Mouse (Mus musculus): ENCODE data around the gene Fuca2. TPM values are rescaled to one million over a fixed set of nuclear protein-coding genes. Genes with fewer than 3 reads are reported as not detected.
"Not testable (repeated sequence)": the region's sequence is repeated elsewhere in the genome, so short reads cannot be mapped to it uniquely, and the experiment has no call there.

Fuca2 gene
- polyA plus RNA-seq, 1 experiment = 12.1 TPM

DNA sequence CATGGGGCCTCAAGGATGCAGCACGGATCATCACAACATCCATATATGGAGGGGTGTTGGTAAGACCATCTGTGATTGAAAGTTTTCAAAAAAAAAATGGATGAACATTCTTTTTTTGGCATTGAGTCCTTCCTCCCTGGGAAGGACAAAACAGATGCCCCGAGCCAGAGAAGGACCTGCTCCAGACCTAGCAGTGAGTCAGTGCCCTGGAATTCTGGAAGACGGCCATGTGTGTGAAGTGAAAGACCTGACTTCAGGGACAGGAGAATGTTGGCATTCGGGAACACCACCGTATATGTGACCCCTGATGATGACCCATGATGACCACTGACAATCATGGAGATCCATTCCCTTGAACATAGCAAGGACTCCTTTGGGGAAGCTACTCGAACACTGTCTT, 9.7 kb upstream of the Fuca2 start:
- TF ChIP-seq CTCF (IDR thresholded peaks at IDR 0.05; ENCODE audit: borderline replicate concordance, control insufficient read depth, extremely low read depth, insufficient read depth, low read length, poor library complexity) (no peak), POLR2A (IDR thresholded peaks at IDR 0.05; ENCODE audit: control insufficient read depth, extremely low read depth, insufficient read depth, low read length, poor library complexity) (no peak)
- no peak overlapping the region for H3K27ac ChIP-seq (ENCODE audit: control insufficient read depth, insufficient read depth, low read length)
- WGBS = 96% methylated on average over 6 of the region's 6 CpGs
- no peak overlapping the region for H3K4me3 ChIP-seq (ENCODE audit: control insufficient read depth, insufficient read depth, low read length)
- H3K27me3 ChIP-seq (ENCODE audit: control insufficient read depth, insufficient read depth, low read length) = no peaks in the 10 kb centered on the region
- no peaks in the 10 kb centered on the region for H3K36me3 ChIP-seq (ENCODE audit: control insufficient read depth, insufficient read depth, low read length)
- no peaks in the 10 kb centered on the region for H3K4me1 ChIP-seq (replicated peaks; ENCODE audit: control insufficient read depth, insufficient read depth, low read length)
- no peak for DNase-seq

DNA sequence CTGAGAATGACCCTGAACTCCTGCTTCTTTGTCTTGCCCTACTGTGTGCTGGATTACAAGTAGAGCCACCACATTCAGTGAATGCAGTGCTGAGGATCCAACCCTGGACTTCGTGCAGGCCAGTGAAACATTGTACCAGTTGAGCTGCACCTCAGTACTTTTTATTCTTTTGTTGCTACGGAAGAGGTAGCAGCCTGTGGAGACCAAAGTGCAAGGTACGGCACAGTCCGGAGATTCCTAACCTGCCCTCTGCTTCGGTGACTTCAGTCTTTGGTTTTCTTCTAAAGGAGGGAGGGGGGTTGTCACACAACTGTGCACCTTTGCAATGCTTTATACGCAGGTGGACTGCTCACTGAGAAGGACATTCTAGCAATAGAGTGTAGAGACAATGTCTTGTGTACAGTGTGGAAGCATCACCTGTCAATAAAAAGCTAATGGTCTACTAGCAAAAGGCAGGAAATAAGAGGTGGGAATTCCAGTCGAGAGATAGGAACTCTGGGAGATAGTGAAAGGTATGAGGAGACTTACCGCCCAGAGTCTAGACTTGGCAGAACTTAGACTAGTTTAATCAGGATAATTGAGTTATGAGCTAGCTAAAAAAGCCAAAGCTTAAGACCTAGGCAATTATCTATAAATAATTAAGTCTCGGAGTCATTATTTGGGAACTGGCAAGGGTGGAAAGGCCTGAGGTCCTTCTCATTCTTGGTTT, 5.2 kb upstream of the Fuca2 start:
- Histone ChIP-seq H3K4me1 (replicated peaks; ENCODE audit: control insufficient read depth, insufficient read depth, low read length) (peaks cover 6% of the 10 kb centered on the region), H3K27ac (ENCODE audit: control insufficient read depth, insufficient read depth, low read length) (no peak overlapping the region), H3K36me3 (ENCODE audit: control insufficient read depth, insufficient read depth, low read length) (no peaks in the 10 kb centered on the region), H3K4me3 (ENCODE audit: control insufficient read depth, insufficient read depth, low read length) (no peak overlapping the region), H3K27me3 (ENCODE audit: control insufficient read depth, insufficient read depth, low read length) (no peaks in the 10 kb centered on the region)
- TF ChIP-seq CTCF (IDR thresholded peaks at IDR 0.05; ENCODE audit: borderline replicate concordance, control insufficient read depth, extremely low read depth, insufficient read depth, low read length, poor library complexity) = no peak
- TF ChIP-seq POLR2A (IDR thresholded peaks at IDR 0.05; ENCODE audit: control insufficient read depth, extremely low read depth, insufficient read depth, low read length, poor library complexity) = no peak
- DNase-seq = no peak
- 96% methylated on average over 9 of the region's 9 CpGs for WGBS

- TF ChIP-seq CTCF (IDR thresholded peaks at IDR 0.05; ENCODE audit: borderline replicate concordance, control insufficient read depth, extremely low read depth, insufficient read depth, low read length, poor library complexity) = no peak
- no peak for TF ChIP-seq POLR2A (IDR thresholded peaks at IDR 0.05; ENCODE audit: control insufficient read depth, extremely low read depth, insufficient read depth, low read length, poor library complexity)
- H3K36me3 ChIP-seq (ENCODE audit: control insufficient read depth, insufficient read depth, low read length) = no peaks in the 10 kb centered on the region
- 94% methylated on average over 3 of the region's 3 CpGs for whole genome bisulfite sequencing
- DNase-seq = no peak
- no peaks in the 10 kb centered on the region for H3K27me3 ChIP-seq (ENCODE audit: control insufficient read depth, insufficient read depth, low read length)
- H3K4me3 ChIP-seq (ENCODE audit: control insufficient read depth, insufficient read depth, low read length) = no peak overlapping the region
- H3K27ac ChIP-seq (ENCODE audit: control insufficient read depth, insufficient read depth, low read length) = no peak overlapping the region
- peaks cover 22% of the 10 kb centered on the region for H3K4me1 ChIP-seq (replicated peaks; ENCODE audit: control insufficient read depth, insufficient read depth, low read length)
Observed at GRCm38 (mm10) chr10:13496315-13496714, 3.0 kb upstream of the Fuca2 start.

- Histone ChIP-seq H3K27ac (ENCODE audit: control insufficient read depth, insufficient read depth, low read length) (peak overlapping the region; percentile 39; the same call in 1 of the 2 replicates), H3K27me3 (ENCODE audit: control insufficient read depth, insufficient read depth, low read length) (no peaks in the 10 kb centered on the region), H3K36me3 (ENCODE audit: control insufficient read depth, insufficient read depth, low read length) (no peaks in the 10 kb centered on the region), H3K4me1 (replicated peaks; ENCODE audit: control insufficient read depth, insufficient read depth, low read length) (peaks cover 22% of the 10 kb centered on the region), H3K4me3 (ENCODE audit: control insufficient read depth, insufficient read depth, low read length) (peak overlapping the region; percentile 94)
- no peak for TF ChIP-seq POLR2A (IDR thresholded peaks at IDR 0.05; ENCODE audit: control insufficient read depth, extremely low read depth, insufficient read depth, low read length, poor library complexity)
- no peak for TF ChIP-seq CTCF (IDR thresholded peaks at IDR 0.05; ENCODE audit: borderline replicate concordance, control insufficient read depth, extremely low read depth, insufficient read depth, low read length, poor library complexity)
- peak; percentile 16 for DNase-seq
- 23% methylated on average over 9 of the region's 9 CpGs for WGBS
Observed at GRCm38 (mm10) chr10:13500473-13500872, 1.1 kb downstream of the Fuca2 start.

GRCm38 (mm10) chr10:13500938-13501496, 1.7 kb downstream of the Fuca2 start:
- DNase-seq = peak; percentile 87
- peak overlapping the region; percentile 39; the same call in 1 of the 2 replicates for H3K27ac ChIP-seq (ENCODE audit: control insufficient read depth, insufficient read depth, low read length)
- no peaks in the 10 kb centered on the region for H3K27me3 ChIP-seq (ENCODE audit: control insufficient read depth, insufficient read depth, low read length)
- TF ChIP-seq POLR2A (IDR thresholded peaks at IDR 0.05; ENCODE audit: control insufficient read depth, extremely low read depth, insufficient read depth, low read length, poor library complexity) = peak; percentile 58
- TF ChIP-seq CTCF (IDR thresholded peaks at IDR 0.05; ENCODE audit: borderline replicate concordance, control insufficient read depth, extremely low read depth, insufficient read depth, low read length, poor library complexity) = peak; percentile 42; the same call in 1 of the 2 replicates
- peaks cover 22% of the 10 kb centered on the region for H3K4me1 ChIP-seq (replicated peaks; ENCODE audit: control insufficient read depth, insufficient read depth, low read length)
- peak overlapping the region; percentile 94 for H3K4me3 ChIP-seq (ENCODE audit: control insufficient read depth, insufficient read depth, low read length)
- under 1% methylated on average over 30 of the region's 30 CpGs for WGBS
- H3K36me3 ChIP-seq (ENCODE audit: control insufficient read depth, insufficient read depth, low read length) = no peaks in the 10 kb centered on the region; the same call in 1 of the 2 replicates

DNA sequence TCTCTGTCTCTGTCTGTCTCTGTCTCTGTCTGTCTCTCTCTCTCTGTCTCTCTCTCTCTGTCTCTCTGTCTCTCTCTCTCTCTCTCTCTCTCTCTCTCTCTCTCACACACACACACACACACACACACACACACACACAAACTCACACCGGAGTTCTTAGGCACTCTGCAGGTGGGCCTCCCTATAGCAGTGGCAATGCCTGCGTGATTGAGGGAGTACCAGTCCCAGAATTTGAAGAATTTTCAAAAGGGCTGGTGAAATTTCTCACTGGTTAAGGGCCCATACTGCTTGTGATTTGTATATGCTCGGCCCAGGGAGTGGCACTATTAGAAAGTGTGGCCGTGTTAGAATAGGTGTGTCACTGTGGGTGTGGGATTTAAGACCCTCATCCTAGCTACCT, 2.2 kb downstream of the Fuca2 start:
- H3K36me3 ChIP-seq (ENCODE audit: control insufficient read depth, insufficient read depth, low read length); H3K27ac ChIP-seq (ENCODE audit: control insufficient read depth, insufficient read depth, low read length); H3K27me3 ChIP-seq (ENCODE audit: control insufficient read depth, insufficient read depth, low read length): not testable (repeated sequence)
- peaks cover 22% of the 10 kb centered on the region for H3K4me1 ChIP-seq (replicated peaks; ENCODE audit: control insufficient read depth, insufficient read depth, low read length)
- 57% methylated on average over 4 of the region's 4 CpGs for WGBS
- H3K4me3 ChIP-seq (ENCODE audit: control insufficient read depth, insufficient read depth, low read length) = peak overlapping the region; percentile 94
- DNase-seq = peak; percentile 9

All from thymus, adult 2 months (tissue).